In the genomic region with DNA sequence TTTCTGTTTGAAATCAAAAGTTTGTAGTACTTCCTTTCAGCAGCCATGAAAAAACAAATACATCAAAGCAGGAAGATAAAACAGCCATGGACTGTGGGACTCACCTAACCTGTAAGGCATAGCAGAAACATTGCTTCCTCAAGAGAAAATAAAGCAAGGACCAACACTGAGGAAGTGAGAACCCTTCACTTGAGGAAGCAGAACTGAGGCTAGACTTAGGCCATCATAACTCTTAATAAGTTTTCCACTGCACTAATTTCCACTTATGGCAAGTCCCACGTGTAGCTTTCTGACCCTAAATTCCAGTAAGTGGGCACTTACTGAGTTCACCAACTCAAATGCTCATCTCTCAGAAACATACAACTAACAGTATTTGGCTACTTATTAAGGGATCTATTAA, we compare ENCODE assay signal across 17 mouse cellular contexts. TPM values are rescaled to one million over a fixed set of nuclear protein-coding genes. Genes with fewer than 3 reads are reported as not detected.
DNase-seq lines count a peak whose midpoint lies in the region; ATAC-seq and TF ChIP-seq lines count a peak whose summit lies in the region.
"Had no signal": no experiment of that assay in that cellular context is flagged by ENCODE, and none has a peak within 500 bp of the region (broad histone marks: within the 10 kb centered on the region; RNA-seq: fewer than 3 reads in every experiment).

No protein-coding gene starts in this region.

- no peak for TF ChIP-seq POLR2A in liver, adult 2 months (IDR thresholded peaks at IDR 0.05; ENCODE audit: extremely low read depth, insufficient read depth, low read length)
- TF ChIP-seq POLR2A in bone marrow macrophage, adult 2 months (IDR thresholded peaks at IDR 0.05; ENCODE audit: borderline replicate concordance, low read depth, low read length) = no peak

- H3K79me2 ChIP-seq in liver, adult 2 months (ENCODE audit: control insufficient read depth, insufficient read depth, low read length) = peaks cover 3% of the 10 kb centered on the region; the same call in 1 of the 2 replicates

- H3K36me3 ChIP-seq in liver, adult 2 months (ENCODE audit: control insufficient read depth, insufficient read depth, low read length) = no peaks in the 10 kb centered on the region
- no peaks in the 10 kb centered on the region for H3K36me3 ChIP-seq in liver, embryonic 14.5 days (replicated peaks; ENCODE audit: control insufficient read depth, insufficient read depth, low read depth)
- H3K36me3 ChIP-seq: midbrain, embryonic 15.5 days; stomach, embryonic 15.5 days had no signal

- peaks cover 5% of the 10 kb centered on the region; the same call in 1 of the 2 replicates for H3K4me1 ChIP-seq in liver, adult 2 months (ENCODE audit: control insufficient read depth, insufficient read depth, low read length)
- H3K4me1 ChIP-seq in bone marrow macrophage, adult 2 months (ENCODE audit: control insufficient read depth, insufficient read depth, low read length) = peaks cover 18% of the 10 kb centered on the region
- H3K4me1 ChIP-seq in liver, embryonic 14.5 days (replicated peaks; ENCODE audit: control insufficient read depth in 2 of 2, insufficient read depth in 2 of 2, low read length in 1 of 2) = peaks cover 9 to 11% of the 10 kb centered on the region in 2 experiments

- H3K27ac ChIP-seq in liver, adult 2 months (replicated peaks; ENCODE audit: insufficient read depth, low read depth, low read length) = no peak overlapping the region
- 0 out of 2 replicates have a peak overlapping the region, but pooled peaks have one; percentile 5 for H3K27ac ChIP-seq in bone marrow macrophage, adult 2 months (ENCODE audit: insufficient read depth, low read depth, low read length)
- no peak overlapping the region for H3K27ac ChIP-seq in liver, embryonic 14.5 days
- H3K27ac ChIP-seq: midbrain, embryonic 15.5 days had no signal

- no peak for TF ChIP-seq EP300 in liver, embryonic 14.5 days (IDR thresholded peaks at IDR 0.05; ENCODE audit: low read depth)

- peak; percentile 12 for DNase-seq in liver, adult 2 months (ENCODE audit: extremely low read depth, low read depth, low spot score)
- no peak for DNase-seq in liver
- peak; percentile 8 for DNase-seq in CD4-positive helper T cell, adult 2 months (ENCODE audit: low read depth, low spot score)
- no peak for DNase-seq in liver, embryonic 14.5 days (ENCODE audit: low read depth in 3 of 3, low spot score in 3 of 3)
- no peak for DNase-seq in retina, postnatal 1 day
- DNase-seq in thymus, postnatal 25 days = no peak
- no peak for DNase-seq in thymus, postnatal 14 days
- DNase-seq: adrenal gland, postnatal 25 days had no signal

- no peaks in the 10 kb centered on the region for H3K9me3 ChIP-seq in liver, embryonic 14.5 days (ENCODE audit: control insufficient read depth, low read length)
- H3K9me3 ChIP-seq: G1E; midbrain, embryonic 15.5 days; stomach, embryonic 15.5 days had no signal

- H3K4me3 ChIP-seq in liver, adult 2 months (ENCODE audit: insufficient read depth, low read depth, low read length) = no peak overlapping the region
- H3K4me3 ChIP-seq in bone marrow macrophage, adult 2 months (ENCODE audit: insufficient read depth, low read length) = no peak overlapping the region
- H3K4me3 ChIP-seq in liver, embryonic 14.5 days (ENCODE audit: insufficient read depth in 1 of 2, low read depth in 2 of 2, low read length in 2 of 2) = no peak overlapping the region

- 75% methylated on average over 1 of the region's 1 CpGs for WGBS in liver, adult 2 months
- 30% methylated on average over 1 of the region's 1 CpGs for WGBS in liver, embryonic 14.5 days (ENCODE audit: insufficient replicate concordance)

- peak overlapping the region; percentile 90 for H3K4me2 ChIP-seq in liver, embryonic 14.5 days (ENCODE audit: low read depth)

- no peaks in the 10 kb centered on the region for H3K27me3 ChIP-seq in liver, adult 2 months (ENCODE audit: control insufficient read depth, insufficient read depth, low read length)
- no peaks in the 10 kb centered on the region for H3K27me3 ChIP-seq in liver, embryonic 14.5 days (ENCODE audit: control insufficient read depth, insufficient read depth, low read length)
- H3K27me3 ChIP-seq: midbrain, embryonic 15.5 days; stomach, embryonic 15.5 days had no signal

- no peak for TF ChIP-seq CTCF in liver, adult 2 months (IDR thresholded peaks at IDR 0.05; ENCODE audit: low read depth, low read length)
- TF ChIP-seq CTCF in bone marrow macrophage, adult 2 months (IDR thresholded peaks at IDR 0.05; ENCODE audit: low read depth, low read length) = no peak
- TF ChIP-seq CTCF in liver, embryonic 14.5 days (IDR thresholded peaks at IDR 0.05; ENCODE audit: low read depth) = no peak

- H3K9ac ChIP-seq in liver, adult 2 months (ENCODE audit: low read depth, low read length) = no peak overlapping the region
- H3K9ac ChIP-seq in liver, embryonic 14.5 days (replicated peaks) = no peak overlapping the region

- no peak for ATAC-seq in liver, embryonic 14.5 days (ENCODE audit: insufficient read depth)

RNA-seq across cellular contexts. Expression of a gene that starts 1.4 kb away (rescaled TPM):
- total RNA-seq in liver, adult 2 months (2014; rRNA removed) = 33.7 and 37.3 TPM in 2 replicates
- 11.2 and 12.8 TPM in 2 replicates for polyA plus RNA-seq in liver, adult 2 months (2012; rRNA removed)
- polyA plus RNA-seq in bone marrow macrophage, adult 2 months (2012; ENCODE audit: insufficient read depth, insufficient read length, missing spikeins) = 35.7 and 40.1 TPM in 2 replicates
- polyA plus RNA-seq in liver, embryonic 14.5 days (2012; rRNA removed) = 33.9 and 38.6 TPM in 2 replicates
- polyA plus RNA-seq in liver, embryonic 14.5 days (2014; fragmentation: Nextera tagmentation; extraction: Ambion mirVana) = 111 TPM in 2 replicates

RNA-seq across cellular contexts. Expression of a gene that starts 20.6 kb away (rescaled TPM):
- total RNA-seq in liver, adult 2 months (2014; rRNA removed) = 0.65 TPM in 1 of 2 replicates, not detected in the other
- polyA plus RNA-seq in liver, adult 2 months (2012; rRNA removed) = 1.0 and 3.6 TPM in 2 replicates
- not detected in 2 replicates for polyA plus RNA-seq in bone marrow macrophage, adult 2 months (2012; ENCODE audit: insufficient read depth, insufficient read length, missing spikeins)
- 0.08 TPM in 1 of 2 replicates, not detected in the other for polyA plus RNA-seq in liver, embryonic 14.5 days (2012; rRNA removed)
- not detected in 2 replicates for polyA plus RNA-seq in liver, embryonic 14.5 days (2014; fragmentation: Nextera tagmentation; extraction: Ambion mirVana)
- total RNA-seq: heart, adult 8-10 months; hematopoietic stem cell, adult 5-6 weeks; left cerebral cortex, postnatal 14 days had no signal
- polyA plus RNA-seq: cortical plate, adult 2 months; G1E; lung, embryonic 16.5 days had no signal

RNA-seq across cellular contexts. Expression of a gene that starts 21.8 kb away (rescaled TPM):
- total RNA-seq in liver, adult 2 months (2014; rRNA removed) = not detected in 2 replicates
- polyA plus RNA-seq in liver, adult 2 months (2012; rRNA removed) = not detected in 2 replicates
- polyA plus RNA-seq in bone marrow macrophage, adult 2 months (2012; ENCODE audit: insufficient read depth, insufficient read length, missing spikeins) = not detected in 2 replicates
- polyA plus RNA-seq in liver, embryonic 14.5 days (2012; rRNA removed) = 0.01 TPM in 2 replicates
- not detected in 2 replicates for polyA plus RNA-seq in liver, embryonic 14.5 days (2014; fragmentation: Nextera tagmentation; extraction: Ambion mirVana)
- total RNA-seq: heart, adult 8-10 months; hematopoietic stem cell, adult 5-6 weeks had no signal
- polyA plus RNA-seq: G1E had no signal

Comparison
In these comparisons a context has a peak if more than half of its experiments do, and no peak if none do; other contexts are left out.
1. DNase-seq: peak in liver, adult 2 months (single experiment) and CD4-positive helper T cell, adult 2 months (single experiment); none in liver (single experiment), liver, embryonic 14.5 days (0 of 3), retina, postnatal 1 day (single experiment), thymus, postnatal 25 days (single experiment) and thymus, postnatal 14 days (single experiment).